Mouse (Mus musculus) liver, embryonic 13.5 days (tissue): ENCODE results near the gene Eif4enif1. TPM values are rescaled to one million over a fixed set of nuclear protein-coding genes. Genes with fewer than 3 reads are reported as not detected.
"Not testable (repeated sequence)": the region's sequence is repeated elsewhere in the genome, so short reads cannot be mapped to it uniquely, and the experiment has no call there.

Experiments
- ATAC-seq: fragments of 200-750 bp; cut with Nextera tagmentation; 2 replicates; pipeline ENCODE4 v1.8.0; 2017; ENCODE audit warnings: low read depth, mild to moderate bottlenecking, moderate number of reproducible peaks, moderate library complexity
- DNase-seq: peaks from one replicate; pipeline ENCODE4 v3.0.0; 2022
- H3K27ac ChIP-seq: fragments of 300-500 bp; sonication (generic); 2 replicates; pipeline ENCODE4 v1.5.1; 2015; ENCODE audit warnings: moderate library complexity, mild to moderate bottlenecking, inconsistent platforms
- H3K27me3 ChIP-seq: fragments of 300-500 bp; sonication (generic); 2 replicates; pipeline ENCODE4 v1.6.1; 2015; ENCODE audit warnings: mild to moderate bottlenecking, inconsistent platforms
- H3K36me3 ChIP-seq: fragments of 300-500 bp; sonication (generic); 2 replicates; pipeline ENCODE4 v1.6.1; 2015; ENCODE audit warnings: mild to moderate bottlenecking, inconsistent platforms
- H3K4me1 ChIP-seq: fragments of 300-500 bp; sonication (generic); replicated peaks from 2 replicates; pipeline ENCODE4 v1.6.1; 2015; ENCODE audit warnings: inconsistent platforms
- H3K4me2 ChIP-seq: fragments of 300-500 bp; sonication (generic); 2 replicates; pipeline ENCODE4 v1.6.1; 2015; ENCODE audit warnings: inconsistent platforms, mild to moderate bottlenecking, moderate library complexity
- H3K4me3 ChIP-seq: fragments of 300-500 bp; sonication (generic); replicated peaks from 2 replicates; pipeline ENCODE4 v1.5.1; 2015; ENCODE audit warnings: mild to moderate bottlenecking, inconsistent platforms
- H3K9ac ChIP-seq: fragments of 300-500 bp; sonication (generic); 2 replicates; pipeline ENCODE4 v1.6.1; 2015; ENCODE audit warnings: mild to moderate bottlenecking, inconsistent platforms
- H3K9me3 ChIP-seq: fragments of 300-500 bp; sonication (generic); replicated peaks from 2 replicates; pipeline ENCODE4 v1.6.1; 2016; ENCODE audit warnings: inconsistent platforms
- WGBS: fragments of 180-500 bp; shearing (Covaris S2); methylation state at CpG from one replicate; pipeline ENCODE4 v1.1.7; 2015; ENCODE audit not compliant: insufficient replicate concordance; 5-methylcytosine and 5-hydroxymethylcytosine counted together
- polyA plus RNA-seq: library from polyadenylated mRNA; unstranded; fragments of >200 nt; fragmentation: Nextera tagmentation; extraction: Ambion mirVana; gene quantifications from 2 replicates; pipeline ENCODE4 v1.2.1, GENCODE M21; 2015

Eif4enif1 gene
- polyA plus RNA-seq, 1 experiment from 2014 or later: 22.0 TPM

DNA sequence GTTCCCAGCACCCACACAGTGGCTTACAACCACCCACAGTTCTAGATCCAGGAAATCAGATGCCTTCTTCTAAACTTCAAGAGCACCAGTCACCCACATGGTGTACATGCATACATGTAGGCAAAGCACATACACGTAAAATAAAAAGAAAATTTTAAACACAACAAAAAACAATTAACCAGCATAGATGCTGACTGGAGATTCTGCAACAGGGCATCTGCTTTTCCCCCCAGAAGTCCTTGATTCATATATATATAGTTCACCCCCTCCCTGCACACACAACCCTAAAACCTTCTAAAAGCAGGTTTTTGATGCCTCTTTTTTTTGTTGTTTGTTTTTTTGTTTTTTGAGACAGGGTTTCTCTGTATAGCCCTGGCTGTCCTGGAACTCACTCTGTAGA is 19.5 kb upstream of the Eif4enif1 start:
- not testable (repeated sequence) for H3K4me2 ChIP-seq, H3K36me3 ChIP-seq, H3K27me3 ChIP-seq, DNase-seq, ATAC-seq, H3K4me1 ChIP-seq, H3K9ac ChIP-seq, H3K27ac ChIP-seq, H3K4me3 ChIP-seq, H3K9me3 ChIP-seq
- WGBS: 54% methylated on average over 1 of the region's 1 CpGs

DNA sequence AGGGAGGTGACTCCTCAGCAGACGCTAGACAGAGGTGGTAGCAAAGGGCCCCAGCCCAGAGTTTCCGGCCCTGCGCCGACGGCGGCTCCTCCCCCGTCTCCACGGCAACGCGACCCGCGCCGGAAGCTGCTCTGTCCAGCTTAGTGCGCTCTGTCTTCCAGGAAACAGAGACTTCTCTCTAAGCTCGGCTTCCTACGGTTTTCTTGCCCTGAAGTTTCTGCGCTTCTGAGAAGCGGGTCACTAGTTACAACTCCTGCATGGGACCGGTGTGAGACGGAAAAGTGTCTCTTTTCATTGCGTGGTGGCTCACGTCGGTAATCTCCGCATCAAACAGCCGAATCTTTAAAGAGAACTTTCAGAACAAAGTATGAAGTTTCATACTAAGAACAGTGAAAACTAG is 8.8 kb upstream of the Eif4enif1 start, which contains the start of gene Sfi1:
Gene Sfi1, minus strand, starts transcription at position 101 of the 400 bp plus-strand sequence.
- ATAC-seq: no peak
- H3K9me3 ChIP-seq: no peaks in the 10 kb centered on the region
- H3K4me2 ChIP-seq: no peak within 1 kb of the TSS
- no peaks in the 10 kb centered on the region for H3K4me1 ChIP-seq
- no peaks in the 10 kb centered on the region for H3K36me3 ChIP-seq
- DNase-seq: no peak
- no peak within 1 kb of the TSS for H3K9ac ChIP-seq
- no peak within 1 kb of the TSS for H3K4me3 ChIP-seq
- 77% methylated on average over 25 of the region's 25 CpGs for whole genome bisulfite sequencing
- H3K27me3 ChIP-seq: no peaks in the 10 kb centered on the region
- no peak within 1 kb of the TSS for H3K27ac ChIP-seq

DNA sequence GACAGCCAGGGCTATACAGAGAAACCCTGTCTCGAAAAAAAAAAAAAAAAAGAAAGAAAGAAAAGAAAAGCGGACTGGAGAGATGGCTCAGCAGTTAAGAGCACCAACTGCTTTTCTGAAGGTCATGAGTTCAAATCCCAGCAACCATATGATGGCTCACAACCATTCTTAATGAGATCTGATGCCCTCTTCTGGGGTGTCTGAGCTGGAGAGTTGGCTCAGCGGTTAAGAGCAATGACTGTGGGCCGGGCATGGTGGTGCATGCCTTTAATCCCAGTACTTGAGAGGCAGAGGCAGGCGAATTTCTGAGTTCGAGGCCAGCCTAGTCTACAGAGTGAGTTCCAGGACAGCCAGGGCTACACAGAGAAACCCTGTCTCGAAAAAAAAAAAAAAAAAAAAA is 1.6 kb upstream of the Eif4enif1 start:
- H3K27me3 ChIP-seq, H3K27ac ChIP-seq, H3K9me3 ChIP-seq, H3K4me2 ChIP-seq, H3K9ac ChIP-seq, H3K4me3 ChIP-seq, DNase-seq, ATAC-seq: not testable (repeated sequence)
- peaks cover 11% of the 10 kb centered on the region for H3K36me3 ChIP-seq
- peaks cover 13% of the 10 kb centered on the region for H3K4me1 ChIP-seq
- WGBS: 77% methylated on average over 7 of the region's 7 CpGs

- H3K27ac ChIP-seq: peak overlapping the region; percentile 15
- H3K27me3 ChIP-seq: no peaks in the 10 kb centered on the region
- peaks cover 18% of the 10 kb centered on the region for H3K4me1 ChIP-seq
- H3K9ac ChIP-seq: peak overlapping the region; percentile 37
- peaks cover 21% of the 10 kb centered on the region for H3K36me3 ChIP-seq
- H3K9me3 ChIP-seq: no peaks in the 10 kb centered on the region
- H3K4me2 ChIP-seq: peak overlapping the region; percentile 39
- no peak for DNase-seq
- WGBS: 6% methylated on average over 16 of the region's 16 CpGs
- peak; percentile 16 for ATAC-seq
- peak overlapping the region; percentile 60 for H3K4me3 ChIP-seq
Observed at GRCm38 (mm10) chr11:3201326-3202230, 614 bp upstream of the Eif4enif1 start.

GRCm38 (mm10) chr11:3202781-3203441 is 719 bp downstream of the Eif4enif1 start:
- Histone ChIP-seq H3K4me3 (peak overlapping the region; percentile 60), H3K27ac (peak overlapping the region; percentile 62), H3K36me3 (peaks cover 34% of the 10 kb centered on the region), H3K9me3 (no peaks in the 10 kb centered on the region), H3K27me3 (no peaks in the 10 kb centered on the region), H3K4me1 (peaks cover 18% of the 10 kb centered on the region), H3K9ac (peak overlapping the region; percentile 72), H3K4me2 (peak overlapping the region; percentile 56)
- under 1% methylated on average over 55 of the region's 57 CpGs for WGBS
- peak; percentile 64 for ATAC-seq
- peak; percentile 54 for DNase-seq

DNA sequence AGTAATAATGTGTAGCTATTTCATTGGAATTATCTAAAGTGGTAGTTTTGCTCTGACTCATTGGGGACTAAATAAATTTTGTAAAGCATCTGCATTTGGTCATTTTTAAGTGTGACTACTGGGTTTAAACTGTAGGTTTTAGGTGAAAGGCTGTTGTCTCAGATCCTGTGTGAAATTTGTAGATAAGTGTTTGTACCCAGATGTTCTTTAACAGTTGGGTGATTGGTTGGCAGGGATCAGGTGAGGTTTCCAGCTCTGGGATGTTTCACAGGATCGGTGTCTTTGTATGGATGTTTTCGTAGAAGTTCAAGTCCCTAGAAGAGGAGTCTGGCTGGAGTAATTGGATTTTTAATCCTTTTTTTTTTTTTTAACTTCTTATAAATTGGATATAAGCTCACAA is 1.6 kb downstream of the Eif4enif1 start:
- peak overlapping the region; percentile 72 for H3K9ac ChIP-seq
- ATAC-seq (no peak), DNase-seq (no peak)
- H3K27ac ChIP-seq: no peak overlapping the region
- peak overlapping the region; percentile 60 for H3K4me3 ChIP-seq
- H3K4me1 ChIP-seq: peaks cover 18% of the 10 kb centered on the region
- H3K4me2 ChIP-seq: peak overlapping the region; percentile 56
- H3K27me3 ChIP-seq: no peaks in the 10 kb centered on the region
- H3K9me3 ChIP-seq: no peaks in the 10 kb centered on the region
- 37% methylated on average over 2 of the region's 2 CpGs for WGBS
- peaks cover 43% of the 10 kb centered on the region for H3K36me3 ChIP-seq

GRCm38 (mm10) chr11:3205207-3205606 is 3.0 kb downstream of the Eif4enif1 start:
- H3K36me3 ChIP-seq: peaks cover 55% of the 10 kb centered on the region
- ATAC-seq (no peak), DNase-seq (no peak)
- H3K4me1 ChIP-seq: peaks cover 18% of the 10 kb centered on the region
- H3K4me2 ChIP-seq: peak overlapping the region; percentile 56
- WGBS: 81% methylated on average over 3 of the region's 3 CpGs
- H3K9ac ChIP-seq: peak overlapping the region; percentile 72
- no peaks in the 10 kb centered on the region for H3K27me3 ChIP-seq
- H3K27ac ChIP-seq: no peak overlapping the region
- no peaks in the 10 kb centered on the region for H3K9me3 ChIP-seq
- peak overlapping the region; percentile 60 for H3K4me3 ChIP-seq

DNA sequence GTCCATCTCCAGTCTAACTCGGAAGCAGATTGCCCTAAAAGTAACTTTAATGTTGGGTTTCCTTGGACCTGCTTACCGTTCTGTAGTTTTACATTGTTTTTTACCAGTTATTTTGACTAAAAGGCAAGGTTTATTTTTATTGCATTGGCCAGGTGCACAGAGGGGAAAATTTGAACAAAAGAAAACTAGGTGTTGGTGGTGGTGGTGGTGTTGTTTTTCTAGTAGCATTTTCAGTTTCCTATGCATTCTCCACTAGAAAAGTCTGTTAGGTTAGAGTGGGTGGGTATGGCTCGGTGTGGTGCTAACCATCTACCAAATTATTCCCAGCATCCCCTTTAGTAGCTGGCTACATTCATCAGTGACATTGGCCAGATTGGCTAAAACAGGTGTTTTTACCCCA is 4.6 kb downstream of the Eif4enif1 start:
- H3K36me3 ChIP-seq: peaks cover 68% of the 10 kb centered on the region
- H3K4me3 ChIP-seq: no peak overlapping the region
- WGBS: 88% methylated on average over 3 of the region's 3 CpGs
- H3K9ac ChIP-seq: no peak overlapping the region
- peaks cover 18% of the 10 kb centered on the region for H3K4me1 ChIP-seq
- ATAC-seq: no peak
- H3K27ac ChIP-seq: no peak overlapping the region
- H3K4me2 ChIP-seq: no peak overlapping the region
- H3K27me3 ChIP-seq: no peaks in the 10 kb centered on the region
- no peak for DNase-seq
- H3K9me3 ChIP-seq: no peaks in the 10 kb centered on the region

DNA sequence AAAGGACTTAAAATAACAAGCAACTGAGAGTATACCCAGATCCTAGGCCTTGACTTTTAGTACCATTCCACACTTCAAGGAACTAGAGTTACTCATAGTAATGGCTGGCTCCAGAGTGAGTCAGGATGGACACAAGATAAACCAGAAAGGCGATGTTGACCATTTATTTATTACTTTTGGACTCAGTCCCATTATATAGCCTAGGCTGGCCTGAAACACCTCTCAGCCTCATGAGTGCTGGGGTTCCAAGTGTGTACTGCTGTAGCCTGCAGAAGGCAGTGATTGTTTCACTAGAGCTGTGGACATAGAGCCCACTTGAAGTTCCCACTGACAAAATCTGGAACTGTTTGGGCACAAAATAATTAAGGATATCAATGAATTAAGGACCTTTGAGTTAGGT is 10.3 kb downstream of the Eif4enif1 start:
- Histone ChIP-seq H3K27me3 (no peaks in the 10 kb centered on the region), H3K9ac (no peak overlapping the region), H3K36me3 (peaks cover 90% of the 10 kb centered on the region), H3K4me2 (no peak overlapping the region), H3K9me3 (no peaks in the 10 kb centered on the region), H3K4me3 (no peak overlapping the region), H3K4me1 (no peaks in the 10 kb centered on the region), H3K27ac (no peak overlapping the region)
- WGBS: 81% methylated on average over 1 of the region's 1 CpGs
- ATAC-seq (no peak), DNase-seq (no peak)

- no peaks in the 10 kb centered on the region for H3K9me3 ChIP-seq
- no peak overlapping the region for H3K9ac ChIP-seq
- H3K36me3 ChIP-seq: peaks cover 87% of the 10 kb centered on the region
- no peaks in the 10 kb centered on the region for H3K27me3 ChIP-seq
- no peak overlapping the region for H3K27ac ChIP-seq
- DNase-seq (no peak), ATAC-seq (no peak)
- H3K4me3 ChIP-seq: no peak overlapping the region
- H3K4me1 ChIP-seq: no peaks in the 10 kb centered on the region
- H3K4me2 ChIP-seq: no peak overlapping the region
- 64% methylated on average over 5 of the region's 5 CpGs for WGBS
Observed at GRCm38 (mm10) chr11:3223105-3223504, 20.9 kb downstream of the Eif4enif1 start.

DNA sequence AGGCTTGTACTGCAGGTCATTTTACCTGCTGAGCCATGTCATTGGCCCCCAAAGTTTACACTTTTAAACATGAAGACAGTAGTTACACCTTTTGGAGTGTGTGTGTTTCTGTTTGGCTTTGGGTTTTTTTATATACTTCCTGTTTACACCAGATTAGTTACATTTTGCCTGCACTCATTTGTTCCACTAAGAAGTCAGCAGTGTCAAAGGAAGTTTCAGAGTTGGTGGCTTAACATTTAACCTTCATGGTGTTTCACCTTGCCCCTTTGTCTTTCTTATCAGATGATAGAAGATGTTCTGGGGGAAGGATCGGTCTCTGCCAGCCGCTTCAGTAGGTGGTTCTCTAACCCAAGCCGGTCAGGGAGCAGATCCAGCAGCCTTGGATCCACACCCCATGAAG is 24.9 kb downstream of the Eif4enif1 start:
- no peak overlapping the region; the same call in 1 of the 2 replicates for H3K27ac ChIP-seq
- no peaks in the 10 kb centered on the region for H3K4me1 ChIP-seq
- H3K4me2 ChIP-seq: no peak overlapping the region
- peaks cover 89% of the 10 kb centered on the region for H3K36me3 ChIP-seq
- ATAC-seq: no peak
- H3K9ac ChIP-seq: no peak overlapping the region
- 90% methylated on average over 3 of the region's 3 CpGs for WGBS
- DNase-seq: no peak
- no peak overlapping the region for H3K4me3 ChIP-seq
- H3K9me3 ChIP-seq: no peaks in the 10 kb centered on the region
- H3K27me3 ChIP-seq: no peaks in the 10 kb centered on the region
